9 mouse cellular contexts compared by ENCODE assay signal in the genomic region with DNA sequence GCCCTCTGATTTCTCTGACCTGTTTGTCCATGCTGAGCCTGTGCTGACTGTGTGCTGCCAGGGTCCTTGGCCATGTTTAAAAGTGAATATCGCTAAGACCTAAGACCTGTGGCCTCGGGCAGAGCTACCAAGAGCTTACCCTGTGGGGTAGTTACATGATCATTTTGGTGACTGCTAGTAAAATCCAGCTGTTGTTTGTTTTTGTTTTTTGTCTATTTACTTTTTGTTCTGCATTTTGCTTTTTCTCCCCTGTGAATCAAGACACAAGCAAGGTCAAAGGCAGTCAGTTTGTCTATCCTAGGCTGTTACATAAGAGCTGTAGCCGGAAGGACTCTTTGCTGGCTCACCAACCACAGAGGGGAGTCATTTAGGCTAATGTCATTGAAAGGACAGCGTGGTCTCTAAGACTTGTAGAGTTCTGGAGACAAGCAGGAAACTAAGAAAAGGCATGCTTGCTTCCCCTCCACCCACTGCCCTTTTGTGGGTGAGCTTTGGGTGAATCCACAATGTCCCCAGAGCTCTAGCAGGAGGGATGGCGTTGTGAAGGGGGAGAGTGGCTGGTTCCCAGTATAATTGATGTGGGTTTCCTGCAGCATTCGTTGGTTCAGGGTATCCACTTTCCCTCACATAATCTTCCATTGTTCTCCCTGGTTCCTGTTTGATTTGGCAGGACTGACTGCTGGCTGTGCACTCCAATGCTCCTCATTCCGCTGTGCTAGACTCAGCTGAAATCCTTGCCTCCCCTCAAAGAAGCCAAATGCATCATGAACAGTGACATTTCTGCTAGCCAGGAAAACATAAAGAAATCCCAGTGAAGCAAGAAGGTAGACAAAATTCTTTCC. TPM values are rescaled to one million over a fixed set of nuclear protein-coding genes. Genes with fewer than 3 reads are reported as not detected.
DNase-seq lines count a peak whose midpoint lies in the region; ATAC-seq lines count a peak whose summit lies in the region.
"Had no signal": no experiment of that assay in that cellular context is flagged by ENCODE, and none has a peak within 500 bp of the region (broad histone marks: within the 10 kb centered on the region; RNA-seq: fewer than 3 reads in every experiment).

No protein-coding gene starts in this region.

- H3K9ac ChIP-seq in midbrain, embryonic 15.5 days = no peak overlapping the region
- no peak overlapping the region for H3K9ac ChIP-seq in intestine, embryonic 16.5 days (ENCODE audit: low read depth, low read length)
- H3K9ac ChIP-seq in stomach, embryonic 16.5 days (ENCODE audit: low read length) = no peak overlapping the region
- H3K9ac ChIP-seq: liver, embryonic 13.5 days had no signal

- peaks cover 3% of the 10 kb centered on the region; the same call in 1 of the 2 replicates for H3K4me1 ChIP-seq in midbrain, embryonic 15.5 days
- peaks cover 5% of the 10 kb centered on the region; the same call in 1 of the 2 replicates for H3K4me1 ChIP-seq in midbrain, embryonic 10.5 days
- H3K4me1 ChIP-seq in intestine, embryonic 16.5 days (ENCODE audit: control insufficient read depth, insufficient read depth, low read length) = no peaks in the 10 kb centered on the region
- H3K4me1 ChIP-seq in stomach, embryonic 16.5 days (ENCODE audit: control insufficient read depth, insufficient read depth, low read length) = peaks cover 4% of the 10 kb centered on the region; the same call in 1 of the 2 replicates
- H3K4me1 ChIP-seq: liver, embryonic 13.5 days had no signal

- H3K4me3 ChIP-seq in midbrain, embryonic 15.5 days = no peak overlapping the region
- H3K4me3 ChIP-seq in midbrain, embryonic 10.5 days = no peak overlapping the region
- H3K4me3 ChIP-seq in intestine, embryonic 16.5 days (ENCODE audit: low read length) = no peak overlapping the region
- H3K4me3 ChIP-seq in stomach, embryonic 16.5 days (replicated peaks; ENCODE audit: low read length) = no peak overlapping the region
- H3K4me3 ChIP-seq: liver, embryonic 13.5 days had no signal

- peak; percentile 15 to 63 for DNase-seq in adrenal gland, adult (ENCODE audit: inconsistent age in 2 of 2, low spot score in 1 of 2)
- DNase-seq in adrenal gland, postnatal 4 days (ENCODE audit: low spot score in 2 of 2) = no peak
- no peak for DNase-seq in midbrain, embryonic 10.5 days (ENCODE audit: low spot score)
- DNase-seq in layer of hippocampus, postnatal 14 days (ENCODE audit: low spot score in 2 of 2) = no peak
- no peak for DNase-seq in left cerebral cortex, adult 18-20 months (ENCODE audit: low spot score in 2 of 2)
- DNase-seq: liver, embryonic 13.5 days had no signal

- H3K36me3 ChIP-seq in midbrain, embryonic 15.5 days (replicated peaks) = no peaks in the 10 kb centered on the region
- no peaks in the 10 kb centered on the region for H3K36me3 ChIP-seq in midbrain, embryonic 10.5 days
- no peaks in the 10 kb centered on the region for H3K36me3 ChIP-seq in intestine, embryonic 16.5 days (ENCODE audit: control insufficient read depth, insufficient read depth, low read length)
- H3K36me3 ChIP-seq in stomach, embryonic 16.5 days (ENCODE audit: control insufficient read depth, insufficient read depth, low read length) = no peaks in the 10 kb centered on the region
- H3K36me3 ChIP-seq: liver, embryonic 13.5 days had no signal

- no peak overlapping the region for H3K4me2 ChIP-seq in midbrain, embryonic 15.5 days
- H3K4me2 ChIP-seq in intestine, embryonic 16.5 days (ENCODE audit: low read depth, low read length) = no peak overlapping the region
- no peak overlapping the region for H3K4me2 ChIP-seq in stomach, embryonic 16.5 days (ENCODE audit: low read depth, low read length)
- H3K4me2 ChIP-seq: liver, embryonic 13.5 days had no signal

- H3K27ac ChIP-seq in midbrain, embryonic 15.5 days = no peak overlapping the region
- H3K27ac ChIP-seq in midbrain, embryonic 10.5 days (replicated peaks) = no peak overlapping the region
- peak overlapping the region; percentile 25; the same call in 1 of the 2 replicates for H3K27ac ChIP-seq in intestine, embryonic 16.5 days (ENCODE audit: low read length)
- peak overlapping the region; percentile 82 for H3K27ac ChIP-seq in stomach, embryonic 16.5 days (ENCODE audit: low read length)
- H3K27ac ChIP-seq: liver, embryonic 13.5 days had no signal

- H3K9me3 ChIP-seq in midbrain, embryonic 15.5 days = no peaks in the 10 kb centered on the region
- H3K9me3 ChIP-seq in midbrain, embryonic 10.5 days (replicated peaks) = no peaks in the 10 kb centered on the region
- no peaks in the 10 kb centered on the region for H3K9me3 ChIP-seq in intestine, embryonic 16.5 days (ENCODE audit: control insufficient read depth, low read length)
- H3K9me3 ChIP-seq in stomach, embryonic 16.5 days (replicated peaks; ENCODE audit: control insufficient read depth, low read length) = no peaks in the 10 kb centered on the region
- H3K9me3 ChIP-seq: liver, embryonic 13.5 days had no signal

- 0 out of 2 replicates have a peak, but pooled peaks have one; percentile 56 for ATAC-seq in midbrain, embryonic 15.5 days (replicated peaks)
- ATAC-seq in intestine, embryonic 16.5 days = peak; percentile 21; the same call in 1 of the 2 replicates
- ATAC-seq in stomach, embryonic 16.5 days (ENCODE audit: insufficient read depth, low FRiP score) = no peak; the same call in 1 of the 2 replicates

- 62% methylated on average over 7 of the region's 7 CpGs for WGBS in midbrain, embryonic 15.5 days
- 62% methylated on average over 7 of the region's 7 CpGs for WGBS in midbrain, embryonic 10.5 days
- WGBS in intestine, embryonic 16.5 days = 59% methylated on average over 7 of the region's 7 CpGs
- 53% methylated on average over 7 of the region's 7 CpGs for WGBS in stomach, embryonic 16.5 days

- H3K27me3 ChIP-seq in midbrain, embryonic 15.5 days (replicated peaks) = no peaks in the 10 kb centered on the region
- no peaks in the 10 kb centered on the region for H3K27me3 ChIP-seq in midbrain, embryonic 10.5 days (ENCODE audit: low read depth, poor library complexity, severe bottlenecking)
- no peaks in the 10 kb centered on the region for H3K27me3 ChIP-seq in intestine, embryonic 16.5 days (replicated peaks; ENCODE audit: control insufficient read depth, insufficient read depth, low read length)
- no peaks in the 10 kb centered on the region for H3K27me3 ChIP-seq in stomach, embryonic 16.5 days (ENCODE audit: control insufficient read depth, insufficient read depth, low read length)
- H3K27me3 ChIP-seq: liver, embryonic 13.5 days had no signal

RNA-seq across cellular contexts. Expression of a gene that starts 33.9 kb away (rescaled TPM):
- total RNA-seq in adrenal gland, postnatal 4 days (2021) = not detected
- not detected in 2 replicates for polyA plus RNA-seq in midbrain, embryonic 15.5 days (2015; fragmentation: Nextera tagmentation; extraction: Ambion mirVana)
- not detected in 2 replicates for polyA plus RNA-seq in midbrain, embryonic 10.5 days (2016; fragmentation: Nextera tagmentation; extraction: Ambion mirVana)
- not detected in 2 replicates for polyA plus RNA-seq in intestine, embryonic 16.5 days (2015; fragmentation: Nextera tagmentation; extraction: Ambion mirVana)
- polyA plus RNA-seq in stomach, embryonic 16.5 days (2015; fragmentation: Nextera tagmentation; extraction: Ambion mirVana) = not detected in 2 replicates
- total RNA-seq in layer of hippocampus, postnatal 14 days (2021) = not detected
- total RNA-seq in left cerebral cortex, adult 18-20 months (2021) = 1 to 10 TPM in 1 of 2 experiments, not detected in 1; 1.1 TPM
- polyA plus RNA-seq: liver, embryonic 13.5 days had no signal

Comparison
In these comparisons a context has a peak if more than half of its experiments do, and no peak if none do; other contexts are left out.
1. DNase-seq: peak in adrenal gland, adult (2 of 2); none in adrenal gland, postnatal 4 days (0 of 2), midbrain, embryonic 10.5 days (single experiment), layer of hippocampus, postnatal 14 days (0 of 2) and left cerebral cortex, adult 18-20 months (0 of 2).
2. H3K27ac ChIP-seq: peak in intestine, embryonic 16.5 days (single experiment) and stomach, embryonic 16.5 days (single experiment); none in midbrain, embryonic 15.5 days (single experiment) and midbrain, embryonic 10.5 days (single experiment).